Mouse (Mus musculus) erythroblast, embryonic 14.5 days (primary cell): ENCODE results near the gene Wdr31.

Experiments used
- GATA1 ChIP-seq: IDR thresholded peaks from 2 replicates; pipeline ENCODE4 v1.6.1; 2012; ENCODE audit warnings: low read length, inconsistent platforms, mixed read lengths
- TAL1 ChIP-seq: IDR thresholded peaks from 3 replicates; pipeline ENCODE4 v1.6.1; 2012; ENCODE audit warnings: low read length, inconsistent platforms, mixed read lengths

- no peak for TF ChIP-seq TAL1
- no peak for TF ChIP-seq GATA1
Measured at GRCm38 (mm10) chr4:62487914-62488313, 17.2 kb upstream of the Wdr31 start.
